Mouse (Mus musculus) mature B cell (primary cell): ENCODE data around the gene Ceacam2.
"Not testable (repeated sequence)": the region's sequence is repeated elsewhere in the genome, so short reads cannot be mapped to it uniquely, and the experiment has no call there.

Experiments used
- in situ Hi-C: fragments of 300-500 bp; cut with MboI; formaldehyde crosslinking; loops from 2 replicates; pipeline ENCODE4 v1.14.3; 2019

Gene Ceacam2

GRCm38 (mm10) chr7:25539376-25539907, at the start of gene Ceacam2:
Gene Ceacam2 (minus strand): TSS chr7:25539857.
- in situ Hi-C loops, result not testable (repeated sequence)

- in situ Hi-C loops, result no loop called here
Observed at GRCm38 (mm10) chr7:25585351-25586204, 45.9 kb upstream of the Ceacam2 start.

GRCm38 (mm10) chr7:25584651-25585050, 45.0 kb upstream of the Ceacam2 start:
- in situ Hi-C loops, result no loop called here

- in situ Hi-C loops, result no loop called here
Observed at GRCm38 (mm10) chr7:25582301-25582810, 42.7 kb upstream of the Ceacam2 start.

GRCm38 (mm10) chr7:25579441-25579840, 39.8 kb upstream of the Ceacam2 start:
- in situ Hi-C loops, result no loop called here

GRCm38 (mm10) chr7:25576793-25577437, 37.3 kb upstream of the Ceacam2 start:
- in situ Hi-C loops, result not testable (repeated sequence)

GRCm38 (mm10) chr7:25576308-25576707, 36.7 kb upstream of the Ceacam2 start:
- in situ Hi-C loops, result not testable (repeated sequence)

- in situ Hi-C loops, result no loop called here
Observed at GRCm38 (mm10) chr7:25575870-25576269, 36.2 kb upstream of the Ceacam2 start.

- in situ Hi-C loops, result no loop called here
Observed at GRCm38 (mm10) chr7:25575105-25575504, 35.4 kb upstream of the Ceacam2 start.

GRCm38 (mm10) chr7:25573806-25574205, 34.1 kb upstream of the Ceacam2 start:
- in situ Hi-C loops, result not testable (repeated sequence)

GRCm38 (mm10) chr7:25568721-25569120, 29.1 kb upstream of the Ceacam2 start:
- in situ Hi-C loops, result no loop called here

- in situ Hi-C loops, result not testable (repeated sequence)
Observed at GRCm38 (mm10) chr7:25541464-25541863, 1.8 kb upstream of the Ceacam2 start.

- in situ Hi-C loops, result not testable (repeated sequence)
Observed at GRCm38 (mm10) chr7:25539954-25540353, 297 bp upstream of the Ceacam2 start.

- in situ Hi-C loops, result no loop called here
Observed at GRCm38 (mm10) chr7:25530837-25531236, 8.8 kb downstream of the Ceacam2 start.

- in situ Hi-C loops, result not testable (repeated sequence)
Observed at GRCm38 (mm10) chr7:25516070-25516777, 23.4 kb downstream of the Ceacam2 start.

GRCm38 (mm10) chr7:25515667-25516066, 24.0 kb downstream of the Ceacam2 start:
- in situ Hi-C loops, result not testable (repeated sequence)

GRCm38 (mm10) chr7:25509925-25510324, 29.7 kb downstream of the Ceacam2 start:
- in situ Hi-C loops, result no loop called here

- in situ Hi-C loops, result no loop called here
Observed at GRCm38 (mm10) chr7:25494649-25495048, 45.0 kb downstream of the Ceacam2 start.

- in situ Hi-C loops, result not testable (repeated sequence)
Observed at GRCm38 (mm10) chr7:25490698-25491097, 49.0 kb downstream of the Ceacam2 start.

- in situ Hi-C loops, result loop anchor here (10.0 kb wide), 1 partner anchor 105 kb away; no protein-coding TSS in a partner anchor
Observed at GRCm38 (mm10) chr7:25489382-25489781, 50.3 kb downstream of the Ceacam2 start.

GRCm38 (mm10) chr7:25486186-25486585, 53.5 kb downstream of the Ceacam2 start:
- in situ Hi-C loops, result loop anchor here (10.0 kb wide), 1 partner anchor 109 kb away; no protein-coding TSS in a partner anchor

GRCm38 (mm10) chr7:25485061-25485460, 54.6 kb downstream of the Ceacam2 start:
- in situ Hi-C loops, result loop anchor here (10.0 kb wide), 1 partner anchor 110 kb away; no protein-coding TSS in a partner anchor
